Mouse (Mus musculus): ENCODE data around the gene Grap2.

GRCm38 (mm10) chr15:80575817-80576370 is 3.5 kb downstream of the Grap2 start:
- no peak for TF ChIP-seq GATA1 (IDR thresholded peaks at IDR 0.05; ENCODE audit: low read length)
- TF ChIP-seq TAL1 (IDR thresholded peaks at IDR 0.05; ENCODE audit: low read length): no peak
